Mouse (Mus musculus) spleen, adult 18-20 months (tissue): Measurements from ENCODE around the gene Erg28.

Experiments used
- DNase-seq, 2 experiments: peaks; one replicate each; pipeline ENCODE4 v3.0.0; 2022; ENCODE audit warnings: mixed read lengths in 2 of 2

Erg28 gene

GRCm38 (mm10) chr12:85811676-85812075 lies 12.7 kb downstream of the Erg28 start:
- no peak for DNase-seq

DNA sequence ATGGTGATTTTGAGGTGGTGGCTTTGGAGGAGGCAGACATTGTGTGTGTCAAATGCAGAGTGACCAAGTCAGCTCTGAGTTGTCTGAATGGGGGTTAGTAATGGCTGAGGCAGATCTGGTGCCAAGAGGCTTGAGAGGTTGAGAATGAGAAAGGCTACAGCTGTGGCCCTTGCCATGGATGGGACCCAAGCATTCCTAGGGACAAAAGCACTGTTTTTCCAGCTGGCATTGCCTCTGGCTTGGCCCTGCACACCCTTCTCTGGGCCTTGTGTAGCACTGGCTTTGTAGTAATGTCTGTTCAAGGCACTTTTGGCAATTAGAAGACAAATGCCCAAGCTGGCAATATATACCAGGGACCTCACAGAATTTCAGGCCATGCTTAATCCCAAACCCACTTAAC lies 13.4 kb downstream of the Erg28 start:
- no peak for DNase-seq

- DNase-seq = no peak
Measured at GRCm38 (mm10) chr12:85809726-85810125, 14.6 kb downstream of the Erg28 start.

GRCm38 (mm10) chr12:85800031-85800430 lies 24.3 kb downstream of the Erg28 start:
- DNase-seq = no peak

GRCm38 (mm10) chr12:85795551-85795950 lies 28.8 kb downstream of the Erg28 start:
- no peak for DNase-seq

DNA sequence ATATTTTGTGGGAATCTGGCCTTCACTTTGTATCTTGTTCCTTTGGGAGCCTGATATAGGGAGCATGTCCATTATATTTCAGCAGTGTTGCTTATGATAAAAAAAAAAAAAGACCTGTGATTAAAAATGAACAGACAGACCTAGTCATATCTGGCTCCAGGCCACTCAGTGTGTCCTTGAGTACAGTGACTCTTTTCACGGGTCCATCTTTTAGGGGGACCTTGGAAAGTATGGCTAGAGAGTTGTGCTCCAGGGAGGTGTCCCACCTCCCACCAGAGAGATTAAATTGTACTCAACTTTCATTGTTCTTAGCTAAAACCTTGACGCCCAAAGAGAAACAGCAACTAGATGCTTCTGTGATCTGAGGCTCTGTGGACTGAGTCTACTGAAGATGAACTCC lies 30.3 kb downstream of the Erg28 start:
- no peak for DNase-seq

DNA sequence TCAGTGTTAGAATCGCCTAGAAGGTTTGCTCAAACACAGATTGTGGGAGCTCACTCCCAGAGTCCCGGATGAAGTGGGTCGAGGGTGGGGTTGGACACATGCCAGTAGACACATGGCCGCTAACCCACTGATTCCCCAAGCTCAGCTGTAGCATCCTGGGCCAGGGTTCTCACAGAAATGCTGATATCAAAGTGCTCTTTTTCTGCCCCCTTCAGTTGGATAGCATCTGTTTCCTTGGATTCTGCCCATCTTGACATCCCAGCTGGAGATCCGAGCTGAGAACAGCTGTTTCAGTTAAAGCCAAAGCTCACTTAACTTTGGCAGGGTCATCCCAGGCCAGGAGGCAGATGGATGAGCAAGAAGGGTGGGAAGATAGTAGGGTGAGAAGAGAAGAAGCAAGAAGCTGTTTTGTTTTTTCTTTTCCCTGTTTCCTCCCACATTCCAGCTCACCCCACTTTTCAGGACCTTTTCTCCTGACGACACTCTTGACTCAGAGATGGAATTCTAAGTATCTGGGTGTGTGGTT lies 31.5 kb downstream of the Erg28 start:
- no peak for DNase-seq

GRCm38 (mm10) chr12:85792158-85792557 lies 32.2 kb downstream of the Erg28 start:
- no peak for DNase-seq

- no peak for DNase-seq
Measured at GRCm38 (mm10) chr12:85784916-85785815, 39.2 kb downstream of the Erg28 start.

- no peak for DNase-seq
Measured at GRCm38 (mm10) chr12:85781606-85782005, 42.7 kb downstream of the Erg28 start.

DNA sequence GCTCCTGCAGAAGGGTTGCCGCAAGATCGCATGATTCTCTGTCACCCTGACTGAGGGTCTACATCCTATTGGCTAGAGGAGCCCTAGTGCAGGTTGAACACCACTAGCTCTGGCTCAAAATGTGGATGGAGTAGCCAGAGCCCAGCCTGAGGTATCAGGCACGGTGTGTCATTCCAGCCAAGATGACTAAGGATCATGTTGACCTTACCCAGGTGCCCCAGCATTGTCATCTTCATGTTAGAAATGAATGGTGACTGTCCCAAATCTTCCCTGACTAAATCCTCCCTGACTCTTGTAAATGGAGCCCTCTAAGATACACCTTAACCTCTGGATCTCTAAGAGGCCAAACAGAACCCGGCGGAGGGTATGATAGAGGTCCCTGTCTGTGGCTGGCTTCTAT lies 44.6 kb downstream of the Erg28 start:
- DNase-seq = no peak

GRCm38 (mm10) chr12:85778962-85779361 lies 45.4 kb downstream of the Erg28 start:
- DNase-seq = no peak

- no peak for DNase-seq
Measured at GRCm38 (mm10) chr12:85771356-85771755, 53.0 kb downstream of the Erg28 start.

DNA sequence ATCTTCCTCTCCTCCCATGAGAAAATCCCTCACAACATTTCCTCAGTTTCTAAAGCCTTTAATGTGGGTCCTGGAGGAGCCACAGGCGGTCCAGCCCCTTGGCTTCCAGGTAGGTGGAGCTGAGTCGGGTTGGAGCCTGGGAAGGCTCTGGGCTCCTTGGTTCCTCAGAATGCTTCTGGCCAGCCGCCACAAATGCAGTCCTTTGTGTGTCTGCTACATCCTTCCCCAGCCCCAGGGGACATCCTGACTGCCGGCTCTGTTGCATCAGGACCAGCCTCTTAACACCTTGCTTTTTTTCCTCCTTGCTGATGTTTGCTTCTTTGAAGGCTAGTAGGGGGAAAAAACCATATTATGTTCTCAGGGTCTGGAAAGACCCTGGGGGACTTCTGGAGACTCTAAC lies 56.6 kb downstream of the Erg28 start:
- no peak for DNase-seq

- no peak for DNase-seq
Measured at GRCm38 (mm10) chr12:85766287-85766686, 58.1 kb downstream of the Erg28 start.
